Mouse (Mus musculus) layer of hippocampus, adult 9-11 months (tissue): ENCODE measurements around the gene Arpc5.

Experiments used
- DNase-seq: peaks from one replicate; pipeline ENCODE4 v3.0.0; 2022

Gene Arpc5

DNA sequence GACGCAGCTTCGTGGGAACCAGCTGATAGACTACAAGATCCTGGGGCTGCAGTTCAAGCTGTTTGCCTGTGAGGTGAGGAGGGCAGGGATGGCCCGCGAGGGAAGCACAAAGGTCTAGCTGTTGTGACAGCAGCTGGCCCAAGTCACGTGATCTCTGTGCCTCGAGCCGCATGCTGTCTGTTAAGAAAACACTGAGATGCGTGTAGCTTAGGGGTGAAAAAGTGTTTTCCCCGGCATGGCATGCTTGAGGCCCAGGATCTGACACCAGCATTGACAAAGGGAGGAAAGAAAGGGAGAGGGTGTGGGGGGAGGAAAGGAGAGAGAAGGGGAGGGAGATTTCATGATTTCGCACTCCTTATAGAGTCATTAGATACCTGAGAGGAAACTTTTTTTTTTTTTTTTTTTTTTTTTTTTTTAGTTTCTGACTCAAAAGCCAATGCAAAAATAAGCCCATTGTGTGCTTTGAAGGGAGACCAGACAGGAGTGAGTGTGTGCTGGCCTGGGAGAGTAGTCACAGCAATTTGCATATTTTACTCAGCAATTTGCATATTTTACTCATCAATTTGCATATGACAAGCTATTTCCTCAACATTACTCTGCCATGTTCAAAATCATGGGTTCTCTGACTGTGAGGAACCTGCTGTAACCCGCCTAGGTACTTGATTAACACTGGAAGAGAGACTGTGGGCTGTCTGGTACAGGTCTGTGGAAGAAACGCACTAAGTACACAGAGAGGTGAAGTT lies 50.9 kb downstream of the Arpc5 start:
- DNase-seq = no peak

DNA sequence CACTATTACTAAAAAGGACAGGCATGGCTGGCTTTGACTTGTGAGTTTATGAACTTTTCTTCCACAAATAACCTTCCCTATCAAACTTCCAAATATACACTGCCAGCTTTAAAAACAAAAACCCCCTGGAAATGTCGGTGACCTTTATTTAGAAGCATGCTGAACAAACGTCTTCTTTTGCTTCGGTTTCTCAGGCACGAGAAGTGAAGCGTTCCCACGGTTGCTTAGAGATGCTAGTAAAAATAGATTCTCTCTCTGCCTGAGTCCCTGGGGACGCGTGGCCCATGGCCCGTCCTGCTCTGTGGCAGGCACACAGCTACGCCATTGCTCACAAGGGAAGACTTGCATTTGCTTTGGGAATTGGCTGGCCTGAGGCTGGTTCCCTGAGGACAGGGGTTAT lies 51.5 kb downstream of the Arpc5 start:
- no peak for DNase-seq

- no peak for DNase-seq
These were observed 53.2 kb downstream of the Arpc5 start for GRCm38 (mm10) chr1:152819558-152819957.

- DNase-seq = no peak
These were observed 54.8 kb downstream of the Arpc5 start for GRCm38 (mm10) chr1:152820911-152821695.

DNA sequence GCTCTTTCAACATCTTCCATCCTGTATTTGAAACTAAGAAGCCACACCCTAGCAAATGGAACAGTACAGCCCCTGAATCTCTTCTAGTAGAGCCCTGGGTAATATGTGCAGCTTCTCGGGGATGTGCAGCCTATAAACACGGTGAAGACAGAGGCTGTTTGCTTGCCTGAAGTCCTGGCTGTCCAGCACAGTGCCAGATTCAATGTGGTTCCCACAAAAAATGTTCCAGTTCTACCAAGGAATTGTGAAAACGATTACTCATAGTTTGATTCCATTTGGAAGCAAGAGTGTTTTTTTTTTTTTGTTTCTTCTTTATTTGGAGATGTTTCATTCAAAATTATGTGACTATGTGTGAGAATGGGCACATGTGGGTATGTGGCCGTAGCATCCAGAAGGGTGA lies 55.4 kb downstream of the Arpc5 start:
- DNase-seq = no peak

DNA sequence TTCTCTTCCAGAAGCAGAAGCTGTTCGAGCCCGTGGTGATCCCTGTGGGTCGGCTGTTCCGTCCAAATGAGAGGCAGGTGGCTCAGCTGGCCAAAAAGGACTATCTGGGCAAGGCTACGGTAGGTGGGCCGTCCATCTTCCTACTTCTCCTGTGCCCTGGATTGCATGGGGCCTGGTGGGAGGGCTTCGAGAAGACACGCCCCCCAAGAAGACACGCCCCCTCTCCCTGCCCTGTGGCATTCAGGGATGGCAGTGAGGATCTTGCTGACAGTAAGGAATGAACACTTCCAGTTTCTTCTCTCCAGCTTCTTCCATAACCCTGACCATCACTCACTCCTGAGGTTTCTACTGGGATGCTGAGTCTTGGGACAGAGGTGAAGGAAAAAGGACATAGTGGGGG lies 57.9 kb downstream of the Arpc5 start:
- DNase-seq = no peak
